Mouse (Mus musculus) forebrain, postnatal 0 days (tissue): ENCODE measurements at regions not wholly inside any gene's neighbourhood (a gene's known extent, or its start where the extent isn't known, plus 50 kb on each side); places are given as distances from the start of the nearest gene placed in this dataset.

Source experiments
- ATAC-seq: fragments of 200-750 bp; cut with Nextera tagmentation; 2 replicates; pipeline ENCODE4 v1.8.0; 2017; ENCODE audit warnings: mild to moderate bottlenecking, moderate library complexity
- DNase-seq: peaks from one replicate; pipeline ENCODE4 v3.0.0-alpha.2; 2015
- H3K27ac ChIP-seq: fragments of 300-500 bp; sonication (generic); 2 replicates; pipeline ENCODE4 v1.5.1; 2014; ENCODE audit warnings: low read depth, mild to moderate bottlenecking, antibody characterized with exemption, low read length, moderate library complexity, mixed read lengths
- H3K27me3 ChIP-seq: fragments of 300-500 bp; sonication (generic); 2 replicates; pipeline ENCODE4 v1.6.1; 2014; ENCODE audit warnings: mild to moderate bottlenecking, low read length, mixed read lengths; ENCODE audit not compliant: insufficient read depth
- H3K36me3 ChIP-seq: fragments of 300-500 bp; sonication (generic); 2 replicates; pipeline ENCODE4 v1.6.1; 2014; ENCODE audit warnings: mild to moderate bottlenecking, moderate library complexity; ENCODE audit not compliant: insufficient read depth
- H3K4me1 ChIP-seq: fragments of 300-500 bp; sonication (generic); 2 replicates; pipeline ENCODE4 v1.6.1; 2014; ENCODE audit warnings: antibody characterized with exemption; ENCODE audit not compliant: insufficient read depth
- H3K4me2 ChIP-seq: fragments of 300-500 bp; sonication (generic); 2 replicates; pipeline ENCODE4 v1.6.1; 2014; ENCODE audit warnings: low read depth, mild to moderate bottlenecking, moderate library complexity
- H3K4me3 ChIP-seq: fragments of 300-500 bp; sonication (generic); 2 replicates; pipeline ENCODE4 v1.5.1; 2014; ENCODE audit warnings: low read depth, low read length, mixed read lengths
- H3K9ac ChIP-seq: fragments of 300-500 bp; sonication (generic); 2 replicates; pipeline ENCODE4 v1.6.1; 2014; ENCODE audit warnings: mild to moderate bottlenecking
- H3K9me3 ChIP-seq: fragments of 300-500 bp; sonication (generic); 2 replicates; pipeline ENCODE4 v1.6.1; 2016; ENCODE audit warnings: low read length
- CTCF ChIP-seq: sonication (generic); IDR thresholded peaks from 2 replicates; pipeline ENCODE4 v1.5.1; 2016; ENCODE audit warnings: antibody characterized with exemption, control low read depth, low read depth
- WGBS: fragments of 180-500 bp; shearing (Covaris S2); extraction: QIAGEN DNeasy Blood & Tissue Kit; methylation state at CpG from one replicate; pipeline ENCODE4 v1.1.7; 2014; 5-methylcytosine and 5-hydroxymethylcytosine counted together

- peaks cover 4% of the 10 kb centered on the region; the same call in 1 of the 2 replicates for H3K4me1 ChIP-seq
- H3K4me2 ChIP-seq = no peak overlapping the region
- H3K9ac ChIP-seq = no peak overlapping the region
- H3K27me3 ChIP-seq = no peaks in the 10 kb centered on the region
- no peak for TF ChIP-seq CTCF
- H3K9me3 ChIP-seq = no peaks in the 10 kb centered on the region
- H3K4me3 ChIP-seq = no peak overlapping the region
- ATAC-seq (no peak), DNase-seq (no peak)
- no peak overlapping the region for H3K27ac ChIP-seq
- no peaks in the 10 kb centered on the region for H3K36me3 ChIP-seq
Measured at GRCm38 (mm10) chr10:37358900-37359299, 220.2 kb upstream of the Marcks start.

GRCm38 (mm10) chr10:37358334-37358733 lies 219.6 kb upstream of the Marcks start:
- Histone ChIP-seq H3K4me3 (no peak overlapping the region), H3K27ac (peak overlapping the region; percentile 36; the same call in 1 of the 2 replicates), H3K4me1 (peaks cover 4% of the 10 kb centered on the region; the same call in 1 of the 2 replicates), H3K36me3 (no peaks in the 10 kb centered on the region), H3K9me3 (no peaks in the 10 kb centered on the region), H3K27me3 (no peaks in the 10 kb centered on the region), H3K9ac (no peak overlapping the region), H3K4me2 (no peak overlapping the region)
- 0 out of 2 replicates have a peak, but pooled peaks have one; percentile 4 for ATAC-seq
- no peak for DNase-seq
- 34% methylated on average over 5 of the region's 5 CpGs for WGBS
- TF ChIP-seq CTCF = no peak

- no peak overlapping the region for H3K9ac ChIP-seq
- H3K4me3 ChIP-seq = no peak overlapping the region
- H3K4me1 ChIP-seq = peaks cover 4% of the 10 kb centered on the region; the same call in 1 of the 2 replicates
- peak; percentile 83 for DNase-seq
- ATAC-seq = peak; percentile 100
- peak; percentile 70 for TF ChIP-seq CTCF
- H3K9me3 ChIP-seq = no peaks in the 10 kb centered on the region
- WGBS = 15% methylated on average over 6 of the region's 6 CpGs
- H3K4me2 ChIP-seq = no peak overlapping the region
- H3K27ac ChIP-seq = peak overlapping the region; percentile 75
- H3K36me3 ChIP-seq = no peaks in the 10 kb centered on the region
- H3K27me3 ChIP-seq = no peaks in the 10 kb centered on the region
Measured at GRCm38 (mm10) chr10:37357304-37358060, 218.8 kb upstream of the Marcks start.

GRCm38 (mm10) chr10:37349261-37349660 lies 210.5 kb upstream of the Marcks start:
- H3K4me3 ChIP-seq = no peak overlapping the region
- 93% methylated on average over 1 of the region's 1 CpGs for WGBS
- H3K27ac ChIP-seq = no peak overlapping the region
- ATAC-seq (no peak), DNase-seq (no peak)
- no peak overlapping the region for H3K9ac ChIP-seq
- no peak for TF ChIP-seq CTCF
- no peak overlapping the region for H3K4me2 ChIP-seq
- no peaks in the 10 kb centered on the region for H3K36me3 ChIP-seq
- H3K4me1 ChIP-seq = no peaks in the 10 kb centered on the region
- no peaks in the 10 kb centered on the region for H3K9me3 ChIP-seq
- no peaks in the 10 kb centered on the region for H3K27me3 ChIP-seq

GRCm38 (mm10) chr10:37348416-37348815 lies 209.7 kb upstream of the Marcks start:
- 27% methylated on average over 3 of the region's 3 CpGs for WGBS
- DNase-seq (no peak), ATAC-seq (peak; percentile 61; the same call in 1 of the 2 replicates)
- TF ChIP-seq CTCF = no peak
- no peaks in the 10 kb centered on the region for H3K9me3 ChIP-seq
- H3K27ac ChIP-seq = no peak overlapping the region
- H3K4me2 ChIP-seq = no peak overlapping the region
- H3K27me3 ChIP-seq = no peaks in the 10 kb centered on the region
- H3K4me3 ChIP-seq = no peak overlapping the region
- H3K36me3 ChIP-seq = no peaks in the 10 kb centered on the region
- H3K4me1 ChIP-seq = no peaks in the 10 kb centered on the region
- H3K9ac ChIP-seq = no peak overlapping the region

- Histone ChIP-seq H3K36me3 (no peaks in the 10 kb centered on the region), H3K27me3 (no peaks in the 10 kb centered on the region), H3K4me1 (no peaks in the 10 kb centered on the region), H3K9me3 (no peaks in the 10 kb centered on the region), H3K27ac (no peak overlapping the region), H3K9ac (no peak overlapping the region), H3K4me3 (no peak overlapping the region), H3K4me2 (no peak overlapping the region)
- ATAC-seq = no peak
- TF ChIP-seq CTCF = no peak
- 88% methylated on average over 3 of the region's 3 CpGs for WGBS
- no peak for DNase-seq
Measured at GRCm38 (mm10) chr10:37347661-37348060, 208.9 kb upstream of the Marcks start.

GRCm38 (mm10) chr10:37342675-37343074 lies 204.0 kb upstream of the Marcks start:
- Histone ChIP-seq H3K4me2 (no peak overlapping the region), H3K36me3 (no peaks in the 10 kb centered on the region), H3K27ac (no peak overlapping the region), H3K4me1 (no peaks in the 10 kb centered on the region), H3K9me3 (no peaks in the 10 kb centered on the region), H3K9ac (no peak overlapping the region), H3K27me3 (no peaks in the 10 kb centered on the region), H3K4me3 (no peak overlapping the region)
- TF ChIP-seq CTCF = no peak
- DNase-seq (peak; percentile 50), ATAC-seq (peak; percentile 53)
